Mouse (Mus musculus) embryonic facial prominence, embryonic 11.5 days (tissue): Measurements from ENCODE around the gene Als2cl. TPM values are rescaled to one million over a fixed set of nuclear protein-coding genes. Genes with fewer than 3 reads are reported as not detected.

Experiments
- ATAC-seq: fragments of 200-750 bp; cut with Nextera tagmentation; replicated peaks from 2 replicates; pipeline ENCODE4 v1.8.0; 2017; ENCODE audit warnings: low read depth; ENCODE audit not compliant: insufficient number of reproducible peaks, low FRiP score, low TSS enrichment
- DNase-seq: peaks from one replicate; pipeline ENCODE4 v3.0.0-alpha.2; 2015; ENCODE audit warnings: low spot score
- H3K27ac ChIP-seq: fragments of 300-500 bp; sonication (generic); replicated peaks from 2 replicates; pipeline ENCODE4 v1.5.1; 2014; ENCODE audit warnings: mild to moderate bottlenecking, low read depth, low read length, control low read depth
- H3K27me3 ChIP-seq: fragments of 300-500 bp; sonication (generic); 2 replicates; pipeline ENCODE4 v1.6.1; 2014; ENCODE audit warnings: mild to moderate bottlenecking, low read length, moderate library complexity, mixed read lengths; ENCODE audit not compliant: control insufficient read depth, insufficient read depth
- H3K36me3 ChIP-seq: fragments of 300-500 bp; sonication (generic); replicated peaks from 2 replicates; pipeline ENCODE4 v1.6.1; 2014; ENCODE audit warnings: low read depth, mild to moderate bottlenecking, low read length, moderate library complexity, mixed read lengths; ENCODE audit not compliant: control insufficient read depth, insufficient read depth
- H3K4me1 ChIP-seq: fragments of 300-500 bp; sonication (generic); 2 replicates; pipeline ENCODE4 v1.6.1; 2014; ENCODE audit warnings: low read length, mixed read lengths; ENCODE audit not compliant: control insufficient read depth, insufficient read depth
- H3K4me2 ChIP-seq: fragments of 300-500 bp; sonication (generic); 2 replicates; pipeline ENCODE4 v1.6.1; 2014; ENCODE audit warnings: low read depth, mild to moderate bottlenecking, control low read depth, low read length, moderate library complexity
- H3K4me3 ChIP-seq: fragments of 300-500 bp; sonication (generic); 2 replicates; pipeline ENCODE4 v1.5.1; 2014; ENCODE audit warnings: low read depth, low read length, control low read depth
- H3K9ac ChIP-seq: fragments of 300-500 bp; sonication (generic); replicated peaks from 2 replicates; pipeline ENCODE4 v1.6.1; 2014; ENCODE audit warnings: mild to moderate bottlenecking, control low read depth, low read length
- H3K9me3 ChIP-seq: fragments of 300-500 bp; sonication (generic); replicated peaks from 2 replicates; pipeline ENCODE4 v1.6.1; 2016; ENCODE audit warnings: mild to moderate bottlenecking, low read length, inconsistent platforms, mixed read lengths; ENCODE audit not compliant: control insufficient read depth
- WGBS: fragments of 180-500 bp; shearing (Covaris S2); extraction: QIAGEN DNeasy Blood & Tissue Kit; methylation state at CpG from one replicate; pipeline ENCODE4 v1.1.7; 2014; 5-methylcytosine and 5-hydroxymethylcytosine counted together
- polyA plus RNA-seq: library from polyadenylated mRNA; unstranded; fragments of >200 nt; fragmentation: Nextera tagmentation; extraction: Ambion mirVana; gene quantifications from 2 replicates; pipeline ENCODE4 v1.2.1, GENCODE M21; 2014

Gene Als2cl
- 1.1 TPM in 2 replicates for polyA plus RNA-seq

GRCm38 (mm10) chr9:110879191-110879920, at the start of gene Als2cl:
TSS of gene Als2cl (plus strand) at chr9:110879870.
- DNase-seq (no peak), ATAC-seq (no peak)
- Histone ChIP-seq H3K27ac (no peak within 1 kb of the TSS), H3K36me3 (no peaks in the 10 kb centered on the region), H3K4me2 (peak within 1 kb of the TSS; percentile 72), H3K4me1 (no peaks in the 10 kb centered on the region), H3K9me3 (no peaks in the 10 kb centered on the region), H3K27me3 (peaks cover 24% of the 10 kb centered on the region), H3K9ac (peak within 1 kb of the TSS; percentile 52), H3K4me3 (peak within 1 kb of the TSS; percentile 49)
- 11% methylated on average over 12 of the region's 12 CpGs for WGBS

GRCm38 (mm10) chr9:110833021-110833420, 46.6 kb upstream of the Als2cl start:
- Histone ChIP-seq H3K9me3 (no peaks in the 10 kb centered on the region), H3K9ac (no peak overlapping the region), H3K4me1 (no peaks in the 10 kb centered on the region), H3K4me2 (no peak overlapping the region), H3K27ac (no peak overlapping the region), H3K36me3 (no peaks in the 10 kb centered on the region), H3K4me3 (no peak overlapping the region), H3K27me3 (no peaks in the 10 kb centered on the region)
- DNase-seq (no peak), ATAC-seq (no peak)
- WGBS, result 80% methylated on average over 5 of the region's 5 CpGs

- H3K9me3 ChIP-seq, result no peaks in the 10 kb centered on the region
- H3K27me3 ChIP-seq, result no peaks in the 10 kb centered on the region
- H3K4me1 ChIP-seq, result no peaks in the 10 kb centered on the region
- ATAC-seq (no peak), DNase-seq (no peak)
- no peak within 1 kb of the TSS for H3K9ac ChIP-seq
- 70% methylated on average over 19 of the region's 19 CpGs for WGBS
- no peak within 1 kb of the TSS for H3K27ac ChIP-seq
- no peak within 1 kb of the TSS for H3K4me2 ChIP-seq
- H3K36me3 ChIP-seq, result no peaks in the 10 kb centered on the region
- no peak within 1 kb of the TSS for H3K4me3 ChIP-seq
These were observed 45.3 kb upstream of the Als2cl start, which contains the start of gene Prss45 for GRCm38 (mm10) chr9:110834411-110834810. TSS of gene Prss45 (plus strand) at chr9:110834588.

GRCm38 (mm10) chr9:110834961-110835360, 44.7 kb upstream of the Als2cl start:
- no peaks in the 10 kb centered on the region for H3K27me3 ChIP-seq
- ATAC-seq (no peak), DNase-seq (no peak)
- 35% methylated on average over 10 of the region's 10 CpGs for WGBS
- no peak overlapping the region for H3K9ac ChIP-seq
- no peaks in the 10 kb centered on the region for H3K9me3 ChIP-seq
- no peak overlapping the region for H3K27ac ChIP-seq
- no peak overlapping the region for H3K4me2 ChIP-seq
- no peaks in the 10 kb centered on the region for H3K4me1 ChIP-seq
- H3K4me3 ChIP-seq, result no peak overlapping the region
- H3K36me3 ChIP-seq, result no peaks in the 10 kb centered on the region

GRCm38 (mm10) chr9:110836112-110836511, 43.6 kb upstream of the Als2cl start:
- Histone ChIP-seq H3K9me3 (no peaks in the 10 kb centered on the region), H3K27me3 (no peaks in the 10 kb centered on the region), H3K4me3 (no peak overlapping the region), H3K36me3 (no peaks in the 10 kb centered on the region), H3K4me1 (no peaks in the 10 kb centered on the region), H3K9ac (no peak overlapping the region), H3K27ac (no peak overlapping the region), H3K4me2 (no peak overlapping the region)
- ATAC-seq (no peak), DNase-seq (no peak)
- WGBS, result 38% methylated on average over 2 of the region's 2 CpGs

GRCm38 (mm10) chr9:110840905-110841304, 38.8 kb upstream of the Als2cl start:
- Histone ChIP-seq H3K4me2 (no peak overlapping the region), H3K27ac (no peak overlapping the region), H3K36me3 (no peaks in the 10 kb centered on the region), H3K27me3 (no peaks in the 10 kb centered on the region), H3K9me3 (no peaks in the 10 kb centered on the region), H3K4me1 (no peaks in the 10 kb centered on the region), H3K9ac (no peak overlapping the region), H3K4me3 (no peak overlapping the region)
- no peak for DNase-seq
- WGBS, result 83% methylated on average over 6 of the region's 6 CpGs
- ATAC-seq, result no peak

GRCm38 (mm10) chr9:110841438-110841837, 38.2 kb upstream of the Als2cl start:
- no peaks in the 10 kb centered on the region for H3K9me3 ChIP-seq
- no peak for DNase-seq
- H3K27ac ChIP-seq, result no peak overlapping the region
- H3K4me2 ChIP-seq, result no peak overlapping the region
- no peak overlapping the region for H3K9ac ChIP-seq
- no peak for ATAC-seq
- no peak overlapping the region for H3K4me3 ChIP-seq
- H3K27me3 ChIP-seq, result no peaks in the 10 kb centered on the region
- no peaks in the 10 kb centered on the region for H3K36me3 ChIP-seq
- H3K4me1 ChIP-seq, result no peaks in the 10 kb centered on the region
- 84% methylated on average over 2 of the region's 2 CpGs for WGBS

GRCm38 (mm10) chr9:110844206-110844605, 35.5 kb upstream of the Als2cl start, which contains the start of gene Prss46:
TSS of gene Prss46 (plus strand) at chr9:110844506.
- Histone ChIP-seq H3K36me3 (no peaks in the 10 kb centered on the region), H3K4me1 (no peaks in the 10 kb centered on the region), H3K4me2 (no peak within 1 kb of the TSS), H3K9me3 (no peaks in the 10 kb centered on the region), H3K27me3 (no peaks in the 10 kb centered on the region), H3K9ac (no peak within 1 kb of the TSS), H3K4me3 (no peak within 1 kb of the TSS), H3K27ac (no peak within 1 kb of the TSS)
- ATAC-seq (no peak), DNase-seq (no peak)
- 80% methylated on average over 10 of the region's 10 CpGs for WGBS
